Mouse (Mus musculus): ENCODE data around the gene Aldh1a2. TPM values are rescaled to one million over a fixed set of nuclear protein-coding genes. Genes with fewer than 3 reads are reported as not detected.

Aldh1a2 gene
- polyA plus RNA-seq, 2 experiments: 0.58 to 0.79 TPM

- no peak for DNase-seq (ENCODE audit: low read depth in 3 of 3, low spot score in 3 of 3)
Observed at GRCm38 (mm10) chr9:71288738-71289137, 73.1 kb downstream of the Aldh1a2 start.

GRCm38 (mm10) chr9:71289810-71290209, 74.2 kb downstream of the Aldh1a2 start:
- no peak overlapping the region for H3K4me3 ChIP-seq (ENCODE audit: insufficient read depth in 1 of 2, low read depth in 2 of 2, low read length in 2 of 2)
- no peaks in the 10 kb centered on the region for H3K36me3 ChIP-seq (replicated peaks; ENCODE audit: control insufficient read depth, insufficient read depth, low read depth)
- no peaks in the 10 kb centered on the region for H3K4me1 ChIP-seq (replicated peaks; ENCODE audit: control insufficient read depth in 2 of 2, insufficient read depth in 2 of 2, low read length in 1 of 2)
- H3K27me3 ChIP-seq (ENCODE audit: control insufficient read depth, insufficient read depth, low read length): no peaks in the 10 kb centered on the region
- ATAC-seq (ENCODE audit: insufficient read depth) (no peak), DNase-seq (ENCODE audit: low read depth in 3 of 3, low spot score in 3 of 3) (no peak)
- H3K4me2 ChIP-seq (ENCODE audit: low read depth): no peak overlapping the region
- 54% methylated on average over 3 of the region's 3 CpGs for WGBS (ENCODE audit: insufficient replicate concordance)
- no peak overlapping the region for H3K27ac ChIP-seq
- no peaks in the 10 kb centered on the region for H3K9me3 ChIP-seq (ENCODE audit: control insufficient read depth, low read length)
- TF ChIP-seq EP300 (IDR thresholded peaks at IDR 0.05; ENCODE audit: low read depth) (no peak), CTCF (IDR thresholded peaks at IDR 0.05; ENCODE audit: low read depth) (no peak)
- no peak overlapping the region for H3K9ac ChIP-seq (replicated peaks)

More at GRCm38 (mm10) chr9:71288738-71289137, 73.1 kb downstream of the Aldh1a2 start:
- H3K9ac ChIP-seq (replicated peaks): no peak overlapping the region
- no peak overlapping the region for H3K4me3 ChIP-seq (ENCODE audit: insufficient read depth in 1 of 2, low read depth in 2 of 2, low read length in 2 of 2)
- no peaks in the 10 kb centered on the region for H3K27me3 ChIP-seq (ENCODE audit: control insufficient read depth, insufficient read depth, low read length)
- no peak for ATAC-seq (ENCODE audit: insufficient read depth)
- no peak overlapping the region for H3K27ac ChIP-seq
- H3K9me3 ChIP-seq (ENCODE audit: control insufficient read depth, low read length): no peaks in the 10 kb centered on the region
- no peak overlapping the region for H3K4me2 ChIP-seq (ENCODE audit: low read depth)
- no peaks in the 10 kb centered on the region for H3K36me3 ChIP-seq (replicated peaks; ENCODE audit: control insufficient read depth, insufficient read depth, low read depth)
- WGBS (ENCODE audit: insufficient replicate concordance): 42% methylated on average over 6 of the region's 6 CpGs
- no peak for TF ChIP-seq EP300 (IDR thresholded peaks at IDR 0.05; ENCODE audit: low read depth)
- no peak for TF ChIP-seq CTCF (IDR thresholded peaks at IDR 0.05; ENCODE audit: low read depth)
- no peaks in the 10 kb centered on the region for H3K4me1 ChIP-seq (replicated peaks; ENCODE audit: control insufficient read depth in 2 of 2, insufficient read depth in 2 of 2, low read length in 1 of 2)

- no peaks in the 10 kb centered on the region for H3K9me3 ChIP-seq (ENCODE audit: control insufficient read depth, low read length)
- H3K27ac ChIP-seq: no peak overlapping the region
- no peaks in the 10 kb centered on the region for H3K36me3 ChIP-seq (replicated peaks; ENCODE audit: control insufficient read depth, insufficient read depth, low read depth)
- DNase-seq (ENCODE audit: low read depth in 3 of 3, low spot score in 3 of 3) (no peak), ATAC-seq (ENCODE audit: insufficient read depth) (no peak)
- no peak for TF ChIP-seq EP300 (IDR thresholded peaks at IDR 0.05; ENCODE audit: low read depth)
- no peak for TF ChIP-seq CTCF (IDR thresholded peaks at IDR 0.05; ENCODE audit: low read depth)
- 61% methylated on average over 1 of the region's 1 CpGs for WGBS (ENCODE audit: insufficient replicate concordance)
- H3K27me3 ChIP-seq (ENCODE audit: control insufficient read depth, insufficient read depth, low read length): no peaks in the 10 kb centered on the region
- no peak overlapping the region for H3K9ac ChIP-seq (replicated peaks)
- H3K4me1 ChIP-seq (replicated peaks; ENCODE audit: control insufficient read depth in 2 of 2, insufficient read depth in 2 of 2, low read length in 1 of 2): no peaks in the 10 kb centered on the region
- H3K4me2 ChIP-seq (ENCODE audit: low read depth): no peak overlapping the region
- no peak overlapping the region for H3K4me3 ChIP-seq (ENCODE audit: insufficient read depth in 1 of 2, low read depth in 2 of 2, low read length in 2 of 2)
Observed at GRCm38 (mm10) chr9:71290730-71291129, 75.1 kb downstream of the Aldh1a2 start.

GRCm38 (mm10) chr9:71295501-71295900, 79.9 kb downstream of the Aldh1a2 start:
- no peak overlapping the region for H3K27ac ChIP-seq
- H3K9me3 ChIP-seq (ENCODE audit: control insufficient read depth, low read length): no peaks in the 10 kb centered on the region
- 48% methylated on average over 8 of the region's 8 CpGs for WGBS (ENCODE audit: insufficient replicate concordance)
- no peaks in the 10 kb centered on the region for H3K4me1 ChIP-seq (replicated peaks; ENCODE audit: control insufficient read depth in 2 of 2, insufficient read depth in 2 of 2, low read length in 1 of 2)
- H3K27me3 ChIP-seq (ENCODE audit: control insufficient read depth, insufficient read depth, low read length): no peaks in the 10 kb centered on the region
- H3K4me2 ChIP-seq (ENCODE audit: low read depth): no peak overlapping the region
- no peak overlapping the region for H3K9ac ChIP-seq (replicated peaks)
- no peak overlapping the region for H3K4me3 ChIP-seq (ENCODE audit: insufficient read depth in 1 of 2, low read depth in 2 of 2, low read length in 2 of 2)
- ATAC-seq (ENCODE audit: insufficient read depth) (no peak), DNase-seq (ENCODE audit: low read depth in 3 of 3, low spot score in 3 of 3) (no peak)
- TF ChIP-seq CTCF (IDR thresholded peaks at IDR 0.05; ENCODE audit: low read depth) (no peak), EP300 (IDR thresholded peaks at IDR 0.05; ENCODE audit: low read depth) (no peak)
- H3K36me3 ChIP-seq (replicated peaks; ENCODE audit: control insufficient read depth, insufficient read depth, low read depth): no peaks in the 10 kb centered on the region

GRCm38 (mm10) chr9:71303594-71303993, 88.0 kb downstream of the Aldh1a2 start:
- no peak overlapping the region for H3K4me2 ChIP-seq (ENCODE audit: low read depth)
- H3K4me3 ChIP-seq (ENCODE audit: insufficient read depth in 1 of 2, low read depth in 2 of 2, low read length in 2 of 2): no peak overlapping the region
- H3K9ac ChIP-seq (replicated peaks): no peak overlapping the region
- no peak for DNase-seq (ENCODE audit: low read depth in 3 of 3, low spot score in 3 of 3)
- WGBS (ENCODE audit: insufficient replicate concordance): 39% methylated on average over 2 of the region's 2 CpGs
- TF ChIP-seq EP300 (IDR thresholded peaks at IDR 0.05; ENCODE audit: low read depth): no peak
- peak; percentile 52 for TF ChIP-seq CTCF (IDR thresholded peaks at IDR 0.05; ENCODE audit: low read depth)
- H3K9me3 ChIP-seq (ENCODE audit: control insufficient read depth, low read length): no peaks in the 10 kb centered on the region
- no peak overlapping the region for H3K27ac ChIP-seq
- no peaks in the 10 kb centered on the region for H3K36me3 ChIP-seq (replicated peaks; ENCODE audit: control insufficient read depth, insufficient read depth, low read depth)
- H3K4me1 ChIP-seq (replicated peaks; ENCODE audit: control insufficient read depth in 2 of 2, insufficient read depth in 2 of 2, low read length in 1 of 2): no peaks in the 10 kb centered on the region
- no peaks in the 10 kb centered on the region for H3K27me3 ChIP-seq (ENCODE audit: control insufficient read depth, insufficient read depth, low read length)
- ATAC-seq (ENCODE audit: insufficient read depth): no peak

Data from liver, embryonic 14.5 days (tissue).